Mouse (Mus musculus) intestine, postnatal 0 days (tissue): ENCODE measurements around the gene Fbxo42. TPM values are rescaled to one million over a fixed set of nuclear protein-coding genes. Genes with fewer than 3 reads are reported as not detected.

Experiments used
- ATAC-seq: fragments of 200-750 bp; cut with Nextera tagmentation; 2 replicates; pipeline ENCODE4 v1.8.0; 2017; ENCODE audit warnings: mild to moderate bottlenecking, moderate TSS enrichment, moderate library complexity
- H3K27ac ChIP-seq: fragments of 300-500 bp; sonication (generic); 2 replicates; pipeline ENCODE4 v1.5.1; 2014; ENCODE audit warnings: mild to moderate bottlenecking, low read depth, low read length, moderate library complexity
- H3K27me3 ChIP-seq: fragments of 300-500 bp; sonication (generic); replicated peaks from 2 replicates; pipeline ENCODE4 v1.6.1; 2014; ENCODE audit warnings: low read length, mixed read lengths; ENCODE audit not compliant: control insufficient read depth, insufficient read depth
- H3K36me3 ChIP-seq: fragments of 300-500 bp; sonication (generic); 2 replicates; pipeline ENCODE4 v1.6.1; 2014; ENCODE audit warnings: mild to moderate bottlenecking, moderate library complexity; ENCODE audit not compliant: control insufficient read depth, insufficient read depth
- H3K4me1 ChIP-seq: fragments of 300-500 bp; sonication (generic); replicated peaks from 2 replicates; pipeline ENCODE4 v1.6.1; 2014; ENCODE audit warnings: antibody characterized with exemption, low read length, mixed read lengths; ENCODE audit not compliant: control insufficient read depth, insufficient read depth
- H3K4me2 ChIP-seq: fragments of 300-500 bp; sonication (generic); replicated peaks from 2 replicates; pipeline ENCODE4 v1.6.1; 2014; ENCODE audit warnings: low read depth, mild to moderate bottlenecking, moderate library complexity
- H3K4me3 ChIP-seq: fragments of 300-500 bp; sonication (generic); 2 replicates; pipeline ENCODE4 v1.5.1; 2014; ENCODE audit warnings: low read depth, low read length
- H3K9ac ChIP-seq: fragments of 300-500 bp; sonication (generic); 2 replicates; pipeline ENCODE4 v1.6.1; 2014; ENCODE audit warnings: mild to moderate bottlenecking, low read depth, low read length
- H3K9me3 ChIP-seq: fragments of 300-500 bp; sonication (generic); 2 replicates; pipeline ENCODE4 v1.6.1; 2016; ENCODE audit warnings: mixed run types; ENCODE audit not compliant: control insufficient read depth
- CTCF ChIP-seq: sonication (generic); IDR thresholded peaks from 2 replicates; pipeline ENCODE4 v1.5.1; 2016; ENCODE audit warnings: low read depth, mild to moderate bottlenecking, control low read depth, antibody characterized with exemption, moderate library complexity
- WGBS: fragments of 180-500 bp; shearing (Covaris S2); extraction: QIAGEN DNeasy Blood & Tissue Kit; methylation state at CpG from one replicate; pipeline ENCODE4 v1.1.7; 2014; 5-methylcytosine and 5-hydroxymethylcytosine counted together
- polyA plus RNA-seq: library from polyadenylated mRNA; unstranded; fragments of >200 nt; fragmentation: Nextera tagmentation; extraction: Ambion mirVana; gene quantifications from 2 replicates; pipeline ENCODE4 v1.2.1, GENCODE M21; 2015

Gene Fbxo42
- polyA plus RNA-seq, 1 experiment from 2014 or later = 11.6 TPM

DNA sequence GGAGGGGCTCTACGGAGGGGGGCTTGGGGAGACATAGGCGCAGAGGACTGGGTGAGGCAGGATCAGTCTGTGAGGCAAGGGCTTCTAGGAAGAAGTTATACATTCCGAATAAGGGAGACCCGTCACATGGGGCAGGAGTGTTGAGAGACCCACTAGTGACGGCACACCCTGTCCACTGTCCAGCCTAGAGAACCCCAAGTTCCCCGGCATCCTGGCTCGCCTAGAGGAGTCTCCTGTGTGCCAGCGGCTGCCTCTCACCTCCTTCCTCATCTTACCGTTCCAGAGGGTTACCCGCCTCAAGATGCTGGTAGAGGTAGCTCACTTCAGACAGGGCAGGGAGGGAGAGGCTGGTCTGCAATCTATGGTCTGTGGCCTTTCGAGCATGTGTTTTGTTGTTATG lies 101.7 kb downstream of the Fbxo42 start:
- H3K4me3 ChIP-seq = no peak overlapping the region
- no peak overlapping the region for H3K4me2 ChIP-seq
- H3K9ac ChIP-seq = no peak overlapping the region
- no peak overlapping the region for H3K27ac ChIP-seq
- TF ChIP-seq CTCF = no peak
- H3K4me1 ChIP-seq = peaks cover 3% of the 10 kb centered on the region; the same call in 1 of the 2 replicates
- H3K9me3 ChIP-seq = no peaks in the 10 kb centered on the region
- H3K36me3 ChIP-seq = peaks cover 22% of the 10 kb centered on the region; the same call in 1 of the 2 replicates
- WGBS = 86% methylated on average over 11 of the region's 11 CpGs
- ATAC-seq = no peak
- H3K27me3 ChIP-seq = no peaks in the 10 kb centered on the region

DNA sequence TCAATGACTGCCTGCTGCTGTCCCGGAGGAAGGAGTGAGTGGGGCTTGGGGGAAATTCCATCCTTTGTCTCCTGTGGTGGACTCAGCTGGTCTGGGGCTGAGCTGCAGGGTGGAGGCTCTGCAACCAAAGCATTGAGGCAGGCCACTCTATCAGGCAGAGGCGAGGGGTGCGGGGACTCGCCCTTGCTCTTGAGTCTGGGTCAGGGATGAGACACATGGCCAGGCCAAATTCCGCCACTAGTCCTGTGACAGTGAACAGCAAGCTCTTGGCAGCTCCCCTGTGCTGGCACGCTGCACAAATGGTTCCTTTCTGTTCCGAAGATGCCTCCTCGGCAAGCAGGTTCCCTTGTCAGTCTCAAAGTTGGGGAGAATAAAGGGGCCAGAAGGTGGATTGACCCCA lies 103.4 kb downstream of the Fbxo42 start:
- Histone ChIP-seq H3K27me3 (no peaks in the 10 kb centered on the region), H3K9ac (no peak overlapping the region), H3K27ac (no peak overlapping the region), H3K36me3 (peaks cover 27% of the 10 kb centered on the region; the same call in 1 of the 2 replicates), H3K4me2 (no peak overlapping the region), H3K4me3 (no peak overlapping the region), H3K9me3 (no peaks in the 10 kb centered on the region), H3K4me1 (peaks cover 3% of the 10 kb centered on the region; the same call in 1 of the 2 replicates)
- no peak for ATAC-seq
- WGBS = 87% methylated on average over 8 of the region's 8 CpGs
- TF ChIP-seq CTCF = no peak

DNA sequence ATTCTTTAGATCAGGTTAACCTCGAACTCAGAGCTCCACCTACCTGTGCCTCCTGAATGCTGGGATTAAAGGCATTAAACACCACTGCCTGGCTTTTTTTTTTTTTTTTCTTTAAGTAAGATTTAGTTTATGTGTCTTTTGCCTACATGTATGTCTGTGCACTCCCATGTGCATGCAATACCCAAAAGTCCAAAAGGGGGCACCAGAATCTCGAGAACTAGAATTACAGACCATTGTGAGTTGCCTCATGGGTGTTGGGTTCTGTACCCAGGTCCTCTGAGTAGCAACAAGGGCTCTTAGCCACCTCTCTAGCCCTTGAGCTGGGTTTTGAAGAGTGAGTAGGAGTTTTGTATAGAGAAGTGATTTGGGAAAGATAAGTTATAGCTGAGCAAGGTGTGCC lies 104.9 kb downstream of the Fbxo42 start:
- peak; percentile 45 for TF ChIP-seq CTCF
- 78% methylated on average over 2 of the region's 2 CpGs for WGBS
- Histone ChIP-seq H3K4me2 (no peak overlapping the region), H3K4me3 (no peak overlapping the region), H3K27ac (no peak overlapping the region), H3K4me1 (no peaks in the 10 kb centered on the region), H3K36me3 (peaks cover 34% of the 10 kb centered on the region; the same call in 1 of the 2 replicates), H3K9ac (no peak overlapping the region), H3K9me3 (no peaks in the 10 kb centered on the region), H3K27me3 (no peaks in the 10 kb centered on the region)
- no peak for ATAC-seq

Other genes with a start within 250 kb of the Fbxo42 start
- 1.1 and 1.2 TPM in 2 replicates for gene Padi2, start 241.6 kb upstream of the Fbxo42 start, polyA plus RNA-seq
- gene Sdhb, start 186.7 kb upstream of the Fbxo42 start, polyA plus RNA-seq = 588 and 627 TPM in 2 replicates
- gene Atp13a2, start 161.0 kb upstream of the Fbxo42 start, polyA plus RNA-seq = 10.9 and 11.7 TPM in 2 replicates
- 117 and 138 TPM in 2 replicates for gene Mfap2, start 137.5 kb upstream of the Fbxo42 start, polyA plus RNA-seq
- 1.3 and 1.5 TPM in 2 replicates for gene Crocc, start 87.4 kb upstream of the Fbxo42 start, polyA plus RNA-seq
- 103 TPM in 2 replicates for gene Necap2, start 69.6 kb upstream of the Fbxo42 start, polyA plus RNA-seq
- 0.12 and 0.33 TPM in 2 replicates for gene Spata21, start 59.6 kb upstream of the Fbxo42 start, polyA plus RNA-seq
- gene Szrd1, start 8.1 kb upstream of the Fbxo42 start, polyA plus RNA-seq = 35.0 TPM in 2 replicates
- gene Rsg1, start 66.0 kb downstream of the Fbxo42 start, polyA plus RNA-seq = 0.97 and 0.98 TPM in 2 replicates
- gene Arhgef19, start 91.6 kb downstream of the Fbxo42 start, polyA plus RNA-seq = 4.5 and 6.3 TPM in 2 replicates
- 5.6 and 6.6 TPM in 2 replicates for gene Epha2, start 153.3 kb downstream of the Fbxo42 start, polyA plus RNA-seq
- gene Fam131c, start 220.3 kb downstream of the Fbxo42 start, polyA plus RNA-seq = 1.4 and 2.4 TPM in 2 replicates